Mouse (Mus musculus) T-cell, adult 2 months (primary cell): Measurements from ENCODE around the gene Tuba1c.
"Not testable (repeated sequence)": the region's sequence is repeated elsewhere in the genome, so short reads cannot be mapped to it uniquely, and the experiment has no call there.

Experiments
- DNase-seq: peaks from one replicate; pipeline ENCODE4 v3.0.0; 2022; ENCODE audit warnings: low spot score

Gene Tuba1c

DNA sequence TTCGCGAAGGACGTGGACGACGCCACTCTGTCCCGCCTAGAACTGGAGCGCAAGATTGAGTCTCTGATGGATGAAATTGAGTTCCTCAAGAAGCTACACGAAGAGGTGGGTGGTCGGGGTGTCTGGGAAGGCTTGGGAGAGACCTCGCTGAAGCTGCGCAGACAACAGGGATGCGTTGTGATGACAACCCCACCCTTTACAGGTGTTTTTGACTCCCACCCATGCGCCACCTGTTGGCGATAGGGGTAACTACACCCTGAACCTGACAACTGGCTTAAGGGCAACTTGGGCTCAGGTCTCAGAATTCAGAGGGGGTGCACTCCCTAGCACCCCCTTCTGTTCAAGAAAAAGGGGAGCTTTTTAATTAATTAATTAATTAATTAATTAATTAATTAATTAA is 26.6 kb downstream of the Tuba1c start:
- peak; percentile 41 for DNase-seq

GRCm38 (mm10) chr15:99065557-99066165 is 36.0 kb downstream of the Tuba1c start:
- DNase-seq, result no peak

GRCm38 (mm10) chr15:99071988-99072387 is 42.3 kb downstream of the Tuba1c start:
- DNase-seq, result no peak

DNA sequence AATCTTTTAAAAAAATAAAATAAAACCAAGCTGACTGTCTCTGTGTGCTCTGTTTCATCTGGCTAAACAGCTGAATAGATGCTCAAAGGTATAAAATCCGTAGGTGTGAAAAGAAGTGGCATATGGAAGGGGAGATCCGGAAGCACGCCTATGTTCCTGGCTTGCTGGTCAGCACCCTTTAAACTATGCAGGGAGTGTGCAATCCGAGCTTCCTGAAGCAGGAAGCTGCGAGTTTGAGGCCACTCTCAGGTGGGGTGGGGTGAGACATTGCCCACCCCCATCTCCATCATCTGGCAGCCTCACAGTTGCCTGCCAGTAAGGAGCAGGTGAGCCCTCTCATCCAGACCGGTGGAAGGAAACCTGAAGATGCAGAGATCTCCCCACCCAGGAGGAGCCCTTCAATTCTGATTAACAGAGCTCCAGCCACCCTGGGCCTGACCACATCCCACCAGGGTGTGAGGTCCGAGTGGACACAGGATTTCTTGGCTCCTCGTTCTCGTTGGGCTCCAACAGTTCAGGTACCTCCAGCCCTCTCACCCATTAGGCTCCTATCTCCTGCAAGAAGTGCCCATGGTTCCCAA is 44.4 kb downstream of the Tuba1c start, which contains the start of gene Troap:
Troap (plus strand) TSS at position 557 of the 581 bp plus-strand sequence.
- no peak for DNase-seq

- DNase-seq, result peak; percentile 93
Measured at GRCm38 (mm10) chr15:99074600-99075333, 45.1 kb downstream of the Tuba1c start.

GRCm38 (mm10) chr15:99076011-99076410 is 46.3 kb downstream of the Tuba1c start:
- not testable (repeated sequence) for DNase-seq

GRCm38 (mm10) chr15:99078181-99078910 is 48.7 kb downstream of the Tuba1c start:
- DNase-seq, result no peak

DNA sequence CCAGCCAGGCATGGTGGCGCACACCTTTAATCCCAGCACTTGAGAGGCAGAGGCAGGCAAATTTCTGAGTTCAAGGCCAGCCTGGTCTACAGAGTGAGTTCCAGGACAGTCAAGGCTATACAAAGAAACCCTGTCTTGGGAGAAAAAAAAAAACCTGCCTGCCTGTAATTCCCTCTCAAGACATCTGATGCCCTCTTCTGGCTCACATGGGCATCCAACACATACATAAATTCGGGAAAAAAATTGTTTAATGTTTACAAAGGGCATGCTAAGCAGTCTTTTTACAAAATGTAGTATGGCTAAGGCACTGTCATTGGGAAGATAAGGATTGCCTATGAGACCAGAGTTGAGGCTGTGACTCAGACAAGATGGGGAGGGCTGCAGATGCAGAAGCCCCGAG is 50.1 kb downstream of the Tuba1c start:
- DNase-seq, result no peak

GRCm38 (mm10) chr15:99082322-99082721 is 52.6 kb downstream of the Tuba1c start:
- DNase-seq, result no peak

DNA sequence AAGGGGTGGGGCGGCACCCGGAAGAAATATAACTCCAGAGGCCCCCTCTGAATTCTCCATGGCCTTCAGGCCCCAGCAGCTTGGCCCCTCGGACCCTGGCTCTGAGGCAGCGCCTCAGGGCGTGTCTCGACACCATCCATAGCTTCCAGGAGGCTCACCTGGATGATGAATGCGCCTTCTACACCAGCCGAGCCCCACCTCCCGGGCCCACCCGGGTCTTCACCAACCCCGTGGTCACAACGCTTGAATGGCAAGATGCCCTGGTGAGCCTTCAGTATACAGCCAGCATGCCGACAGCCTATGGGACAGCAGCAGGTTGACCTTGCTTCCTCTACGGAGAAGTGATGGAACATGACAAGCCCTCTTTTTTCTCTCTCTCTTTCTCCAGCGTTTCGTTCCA is 53.1 kb downstream of the Tuba1c start:
- DNase-seq, result no peak

GRCm38 (mm10) chr15:99083258-99083657 is 53.6 kb downstream of the Tuba1c start:
- no peak for DNase-seq

- no peak for DNase-seq
Measured at GRCm38 (mm10) chr15:99083867-99084557, 54.3 kb downstream of the Tuba1c start.

- DNase-seq, result no peak
Measured at GRCm38 (mm10) chr15:99084618-99085017, 54.9 kb downstream of the Tuba1c start.

- DNase-seq, result no peak
Measured at GRCm38 (mm10) chr15:99085997-99086396, 56.3 kb downstream of the Tuba1c start.

DNA sequence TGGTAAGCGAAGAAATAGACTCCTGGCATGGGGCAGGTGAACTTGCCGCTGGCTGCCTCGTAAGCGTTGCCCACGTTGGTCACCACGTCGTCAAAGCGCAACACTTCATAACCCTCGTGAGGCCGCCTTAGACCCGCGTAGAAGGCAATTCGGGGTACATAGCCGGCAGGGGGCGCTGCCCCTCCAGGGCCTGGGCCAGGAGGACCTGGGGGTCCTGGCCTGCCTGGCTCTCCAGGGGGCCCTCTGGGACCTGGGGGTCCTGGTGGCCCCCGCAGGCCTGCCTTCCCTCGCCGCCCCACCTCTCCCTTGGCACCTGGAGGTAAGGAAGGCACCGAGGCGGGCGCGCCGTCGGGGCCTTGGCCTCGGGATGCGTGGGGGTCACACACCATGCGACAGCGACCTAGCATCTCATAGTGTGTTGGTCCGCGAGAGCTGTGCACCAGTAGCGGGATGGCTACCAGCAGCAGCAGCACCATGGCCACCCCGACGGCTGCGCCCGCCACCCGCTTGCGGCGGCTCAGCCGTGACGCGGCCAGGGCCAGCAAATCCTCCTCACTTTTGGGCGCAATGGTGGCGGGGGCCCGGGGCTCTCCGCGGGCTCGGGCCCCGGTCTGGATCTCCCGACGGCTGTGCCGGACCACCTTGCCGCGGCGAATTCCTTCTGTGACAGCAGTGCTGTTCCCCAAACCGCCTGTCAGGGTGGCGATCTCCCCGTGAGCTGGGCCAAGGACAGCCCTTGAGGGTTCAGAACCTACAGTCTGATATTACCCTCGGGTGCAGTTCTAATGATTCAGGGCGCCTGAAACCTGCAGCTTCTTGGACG is 57.8 kb downstream of the Tuba1c start, which contains the start of gene C1ql4:
C1ql4 (minus strand) TSS at position 565 of the 823 bp plus-strand sequence.
- peak; percentile 37 for DNase-seq
